Mouse (Mus musculus) thymus, postnatal 4 days (tissue): ENCODE measurements at regions not wholly inside any gene's neighbourhood (a gene's known extent, or its start where the extent isn't known, plus 50 kb on each side); places are given as distances from the start of the nearest gene placed in this dataset.

ENCODE experiments used
- DNase-seq: peaks from one replicate; pipeline ENCODE4 v3.0.0; 2021

GRCm38 (mm10) chr12:26621135-26621932, 152.3 kb downstream of the Cmpk2 start:
- no peak for DNase-seq

GRCm38 (mm10) chr12:26620501-26621134, 151.6 kb downstream of the Cmpk2 start:
- DNase-seq = no peak

- DNase-seq = no peak
These were observed 149.0 kb downstream of the Cmpk2 start for GRCm38 (mm10) chr12:26617969-26618368.

GRCm38 (mm10) chr12:26613086-26613705, 144.2 kb downstream of the Cmpk2 start:
- no peak for DNase-seq

- no peak for DNase-seq
These were observed 141.1 kb downstream of the Cmpk2 start for GRCm38 (mm10) chr12:26610079-26610478.

- DNase-seq = no peak
These were observed 129.5 kb downstream of the Cmpk2 start for GRCm38 (mm10) chr12:26598501-26598900.

- no peak for DNase-seq
These were observed 123.1 kb downstream of the Cmpk2 start for GRCm38 (mm10) chr12:26592125-26592524.

- DNase-seq = no peak
These were observed 120.1 kb downstream of the Cmpk2 start for GRCm38 (mm10) chr12:26589091-26589490.

- no peak for DNase-seq
These were observed 108.4 kb downstream of the Cmpk2 start for GRCm38 (mm10) chr12:26577438-26577837.

- DNase-seq = no peak
These were observed 102.6 kb downstream of the Cmpk2 start for GRCm38 (mm10) chr12:26571602-26572001.

- no peak for DNase-seq
These were observed 98.4 kb downstream of the Cmpk2 start for GRCm38 (mm10) chr12:26567435-26567834.

- DNase-seq = no peak
These were observed 93.9 kb downstream of the Cmpk2 start for GRCm38 (mm10) chr12:26562858-26563257.

GRCm38 (mm10) chr12:26559560-26559959, 90.6 kb downstream of the Cmpk2 start:
- no peak for DNase-seq

GRCm38 (mm10) chr12:26557411-26557810, 88.4 kb downstream of the Cmpk2 start:
- DNase-seq = no peak

GRCm38 (mm10) chr12:26551168-26551926, 82.3 kb downstream of the Cmpk2 start:
- no peak for DNase-seq

GRCm38 (mm10) chr12:26547466-26547865, 78.5 kb downstream of the Cmpk2 start:
- DNase-seq = no peak

- no peak for DNase-seq
These were observed 77.4 kb downstream of the Cmpk2 start for GRCm38 (mm10) chr12:26546361-26546760.

- DNase-seq = no peak
These were observed 74.5 kb downstream of the Cmpk2 start for GRCm38 (mm10) chr12:26543463-26543862.

GRCm38 (mm10) chr12:26542451-26542850, 73.4 kb downstream of the Cmpk2 start:
- no peak for DNase-seq

GRCm38 (mm10) chr12:26535261-26535890, 66.4 kb downstream of the Cmpk2 start:
- DNase-seq = peak; percentile 20

- no peak for DNase-seq
These were observed 65.5 kb downstream of the Cmpk2 start for GRCm38 (mm10) chr12:26534229-26535105.
